Mouse (Mus musculus): ENCODE results near the gene Map9.
"Not testable (repeated sequence)": the region's sequence is repeated elsewhere in the genome, so short reads cannot be mapped to it uniquely, and the experiment has no call there.

Map9 gene

GRCm38 (mm10) chr3:82417958-82418357, 60.1 kb downstream of the Map9 start:
- no peak for DNase-seq

- DNase-seq, result no peak
These were observed 77.5 kb downstream of the Map9 start for GRCm38 (mm10) chr3:82435351-82435750.

- DNase-seq, result no peak
These were observed 83.1 kb downstream of the Map9 start for GRCm38 (mm10) chr3:82440976-82441375.

GRCm38 (mm10) chr3:82441601-82442000, 83.8 kb downstream of the Map9 start:
- not testable (repeated sequence) for DNase-seq
